Mouse (Mus musculus): ENCODE measurements around the gene Nup107. TPM values are rescaled to one million over a fixed set of nuclear protein-coding genes. Genes with fewer than 3 reads are reported as not detected.

The Nup107 gene
- polyA plus RNA-seq, 1 experiment from 2014 or later, result 106 TPM

DNA sequence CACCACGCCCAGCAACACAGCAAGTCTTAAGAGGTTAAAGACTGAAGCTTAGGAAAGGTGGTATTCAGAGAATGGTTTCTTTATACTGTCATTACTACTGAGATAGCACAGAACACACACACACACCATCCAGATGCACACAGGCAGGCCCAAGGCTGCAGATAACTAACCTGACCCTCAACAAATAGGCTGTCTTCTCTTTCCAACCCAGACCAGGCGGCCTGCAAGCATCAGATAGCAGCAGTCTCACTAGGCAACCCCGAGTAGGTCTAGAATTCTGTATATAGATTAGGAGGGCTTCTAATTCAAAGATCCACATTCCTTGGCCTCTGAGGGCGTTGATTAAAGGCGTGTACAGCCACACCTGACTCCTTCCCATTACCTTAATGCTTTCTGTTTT, 60.3 kb downstream of the Nup107 start:
- H3K4me1 ChIP-seq (ENCODE audit: control insufficient read depth, insufficient read depth, low read length), result no peaks in the 10 kb centered on the region
- WGBS, result 86% methylated on average over 5 of the region's 5 CpGs
- no peak overlapping the region for H3K27ac ChIP-seq (replicated peaks; ENCODE audit: low read depth, low read length)
- no peaks in the 10 kb centered on the region for H3K9me3 ChIP-seq (ENCODE audit: control insufficient read depth, low read length)
- H3K27me3 ChIP-seq (ENCODE audit: control insufficient read depth, insufficient read depth, low read length), result no peaks in the 10 kb centered on the region
- no peak overlapping the region for H3K4me3 ChIP-seq (ENCODE audit: low read depth, low read length)
- H3K9ac ChIP-seq (ENCODE audit: low read length), result no peak overlapping the region
- no peak overlapping the region for H3K4me2 ChIP-seq (ENCODE audit: low read depth, severe bottlenecking)
- H3K36me3 ChIP-seq (ENCODE audit: control insufficient read depth, insufficient read depth, low read length), result no peaks in the 10 kb centered on the region; the same call in 1 of the 2 replicates
- no peak for ATAC-seq (ENCODE audit: insufficient number of reproducible peaks, low FRiP score, low TSS enrichment, low read depth)
- DNase-seq (ENCODE audit: low spot score), result no peak

DNA sequence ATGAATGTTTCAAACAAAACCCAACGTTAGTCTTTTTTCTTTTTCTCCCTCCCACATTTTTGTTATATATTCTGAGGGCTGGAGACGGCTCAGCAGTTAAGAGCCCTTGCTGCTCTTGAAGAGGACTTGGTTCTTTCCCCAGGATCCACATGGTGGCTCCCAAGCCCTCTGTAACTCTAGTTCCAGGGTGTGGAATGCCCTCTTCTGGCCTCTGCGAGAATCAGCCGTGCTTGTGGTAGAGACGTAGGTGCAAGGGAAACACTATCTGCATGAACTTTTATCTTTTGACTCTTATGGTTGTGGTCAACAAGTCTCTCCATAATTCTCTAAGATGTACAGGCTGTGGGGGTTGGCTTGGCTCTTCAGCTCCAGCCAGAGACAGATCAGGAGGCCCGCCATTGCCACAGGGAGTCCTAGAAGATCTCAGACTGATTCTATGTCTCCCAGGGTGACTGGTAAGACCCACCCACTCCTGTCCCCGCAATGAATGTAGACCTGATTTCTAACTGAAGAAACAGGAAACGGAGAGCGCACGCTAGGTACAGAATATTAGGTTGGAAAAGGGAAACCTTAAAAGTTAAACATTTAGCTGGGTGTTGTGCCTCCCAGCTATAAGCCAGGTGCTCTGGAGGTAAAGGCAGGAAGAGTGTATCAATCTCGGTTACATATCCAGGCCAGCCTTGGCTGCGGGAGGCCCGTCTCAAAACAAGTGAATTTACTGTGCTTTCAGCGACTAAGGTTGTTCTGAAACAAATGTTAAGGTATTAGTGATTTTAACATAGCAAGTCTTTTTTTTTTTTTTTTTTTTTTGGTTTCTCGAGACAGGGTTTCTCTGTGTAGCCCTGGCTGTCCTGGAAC, 61.0 kb downstream of the Nup107 start:
- Histone ChIP-seq H3K4me1 (ENCODE audit: control insufficient read depth, insufficient read depth, low read length) (no peaks in the 10 kb centered on the region), H3K27me3 (ENCODE audit: control insufficient read depth, insufficient read depth, low read length) (no peaks in the 10 kb centered on the region), H3K27ac (replicated peaks; ENCODE audit: low read depth, low read length) (no peak overlapping the region), H3K4me3 (ENCODE audit: low read depth, low read length) (no peak overlapping the region), H3K9ac (ENCODE audit: low read length) (no peak overlapping the region), H3K4me2 (ENCODE audit: low read depth, severe bottlenecking) (no peak overlapping the region), H3K9me3 (ENCODE audit: control insufficient read depth, low read length) (no peaks in the 10 kb centered on the region), H3K36me3 (ENCODE audit: control insufficient read depth, insufficient read depth, low read length) (no peaks in the 10 kb centered on the region; the same call in 1 of the 2 replicates)
- ATAC-seq (ENCODE audit: insufficient number of reproducible peaks, low FRiP score, low TSS enrichment, low read depth), result no peak
- peak; percentile 34 for DNase-seq (ENCODE audit: low spot score)
- 60% methylated on average over 14 of the region's 15 CpGs for WGBS

DNA sequence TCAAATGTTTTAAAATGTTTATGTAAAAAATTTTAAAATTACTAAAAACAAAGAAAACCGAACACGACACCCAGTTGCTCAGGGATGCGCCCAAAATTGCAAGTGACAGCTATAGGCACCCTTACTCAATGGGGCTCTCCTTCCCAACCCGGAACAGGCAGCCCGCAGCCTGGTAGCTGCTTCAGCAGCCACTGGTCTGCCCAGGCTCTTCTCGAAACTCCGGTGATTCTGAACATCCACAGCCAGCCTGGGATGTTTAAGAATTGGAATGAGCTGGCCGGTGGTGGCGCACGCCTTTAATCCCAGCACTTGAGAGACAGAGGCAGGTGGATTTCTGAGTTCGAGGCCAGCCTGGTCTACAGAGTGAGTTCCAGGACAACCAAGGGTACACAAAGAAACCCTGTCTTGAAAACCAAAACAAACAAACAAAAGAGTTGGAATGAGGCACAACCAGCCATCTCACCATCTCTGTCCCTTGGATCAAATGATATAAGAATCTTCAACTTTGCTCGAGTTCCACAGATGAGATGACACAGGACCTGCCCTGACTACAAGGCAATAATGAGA, 61.8 kb downstream of the Nup107 start:
- ATAC-seq (ENCODE audit: insufficient number of reproducible peaks, low FRiP score, low TSS enrichment, low read depth), result no peak
- WGBS, result 91% methylated on average over 12 of the region's 12 CpGs
- no peak overlapping the region for H3K4me3 ChIP-seq (ENCODE audit: low read depth, low read length)
- no peaks in the 10 kb centered on the region for H3K4me1 ChIP-seq (ENCODE audit: control insufficient read depth, insufficient read depth, low read length)
- H3K27me3 ChIP-seq (ENCODE audit: control insufficient read depth, insufficient read depth, low read length), result no peaks in the 10 kb centered on the region
- H3K27ac ChIP-seq (replicated peaks; ENCODE audit: low read depth, low read length), result no peak overlapping the region
- H3K9ac ChIP-seq (ENCODE audit: low read length), result no peak overlapping the region
- H3K4me2 ChIP-seq (ENCODE audit: low read depth, severe bottlenecking), result no peak overlapping the region
- no peaks in the 10 kb centered on the region for H3K9me3 ChIP-seq (ENCODE audit: control insufficient read depth, low read length)
- no peak for DNase-seq (ENCODE audit: low spot score)
- H3K36me3 ChIP-seq (ENCODE audit: control insufficient read depth, insufficient read depth, low read length), result no peaks in the 10 kb centered on the region

DNA sequence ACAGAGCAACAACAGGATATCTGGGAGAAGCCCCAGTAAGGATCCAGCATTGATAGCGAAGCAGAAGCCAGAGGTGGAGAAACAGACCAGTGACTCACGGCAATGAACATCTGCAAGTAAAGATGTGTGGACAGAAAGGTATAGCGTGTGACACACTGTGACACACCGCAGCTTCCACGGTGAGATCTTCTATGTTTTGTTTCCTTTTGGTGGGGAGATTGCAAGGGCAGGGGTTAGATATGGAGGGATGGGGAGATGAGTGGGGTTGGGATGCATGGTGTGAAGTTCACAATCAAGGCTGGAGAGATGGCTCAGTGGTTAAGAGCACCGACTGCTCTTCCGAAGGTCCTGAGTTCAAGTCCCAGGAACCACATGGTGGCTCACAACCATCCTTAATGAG, 62.4 kb downstream of the Nup107 start:
- H3K4me1 ChIP-seq (ENCODE audit: control insufficient read depth, insufficient read depth, low read length), result no peaks in the 10 kb centered on the region
- H3K4me2 ChIP-seq (ENCODE audit: low read depth, severe bottlenecking), result no peak overlapping the region
- H3K4me3 ChIP-seq (ENCODE audit: low read depth, low read length), result no peak overlapping the region
- no peaks in the 10 kb centered on the region for H3K9me3 ChIP-seq (ENCODE audit: control insufficient read depth, low read length)
- ATAC-seq (ENCODE audit: insufficient number of reproducible peaks, low FRiP score, low TSS enrichment, low read depth) (no peak), DNase-seq (ENCODE audit: low spot score) (no peak)
- no peak overlapping the region for H3K27ac ChIP-seq (replicated peaks; ENCODE audit: low read depth, low read length)
- H3K27me3 ChIP-seq (ENCODE audit: control insufficient read depth, insufficient read depth, low read length), result no peaks in the 10 kb centered on the region
- 95% methylated on average over 7 of the region's 7 CpGs for WGBS
- H3K9ac ChIP-seq (ENCODE audit: low read length), result no peak overlapping the region
- H3K36me3 ChIP-seq (ENCODE audit: control insufficient read depth, insufficient read depth, low read length), result no peaks in the 10 kb centered on the region

DNA sequence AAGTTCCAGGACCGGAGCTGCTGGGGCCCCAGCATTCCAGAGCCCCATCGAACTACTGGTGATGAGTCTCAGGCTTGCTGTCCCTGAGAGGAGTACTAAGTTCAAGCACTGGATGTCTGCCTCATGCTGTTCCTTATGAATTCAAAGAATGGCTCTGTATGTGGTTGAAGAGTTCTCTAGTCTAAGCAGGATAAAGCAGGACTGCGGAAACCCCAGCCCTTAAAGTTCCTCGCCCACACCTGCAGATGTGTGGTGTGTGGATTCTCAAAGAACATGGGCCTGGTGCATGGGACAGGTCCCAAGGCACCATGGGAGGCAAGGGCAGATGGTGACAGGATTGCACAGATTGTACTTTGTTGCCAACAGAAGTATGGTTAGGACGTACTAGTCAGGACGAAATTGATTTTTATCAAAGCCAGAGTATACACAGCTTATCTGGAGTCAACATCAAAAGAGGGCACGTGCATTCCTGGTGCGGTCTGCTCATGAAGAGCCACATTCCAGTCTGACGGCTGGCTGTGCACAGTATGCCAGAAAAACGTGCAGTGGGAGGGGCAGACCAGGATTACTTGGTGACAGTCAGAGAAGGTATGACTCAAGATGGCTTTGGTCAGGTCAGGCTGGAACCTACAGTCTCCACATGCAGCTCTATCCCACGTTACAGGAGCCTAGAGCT, 63.2 kb downstream of the Nup107 start:
- 74% methylated on average over 11 of the region's 11 CpGs for WGBS
- no peaks in the 10 kb centered on the region for H3K27me3 ChIP-seq (ENCODE audit: control insufficient read depth, insufficient read depth, low read length)
- H3K27ac ChIP-seq (replicated peaks; ENCODE audit: low read depth, low read length), result no peak overlapping the region
- DNase-seq (ENCODE audit: low spot score), result no peak
- no peak overlapping the region for H3K4me3 ChIP-seq (ENCODE audit: low read depth, low read length)
- no peaks in the 10 kb centered on the region for H3K36me3 ChIP-seq (ENCODE audit: control insufficient read depth, insufficient read depth, low read length)
- H3K4me2 ChIP-seq (ENCODE audit: low read depth, severe bottlenecking), result no peak overlapping the region
- no peak overlapping the region for H3K9ac ChIP-seq (ENCODE audit: low read length)
- H3K9me3 ChIP-seq (ENCODE audit: control insufficient read depth, low read length), result no peaks in the 10 kb centered on the region
- no peak for ATAC-seq (ENCODE audit: insufficient number of reproducible peaks, low FRiP score, low TSS enrichment, low read depth)
- H3K4me1 ChIP-seq (ENCODE audit: control insufficient read depth, insufficient read depth, low read length), result no peaks in the 10 kb centered on the region

DNA sequence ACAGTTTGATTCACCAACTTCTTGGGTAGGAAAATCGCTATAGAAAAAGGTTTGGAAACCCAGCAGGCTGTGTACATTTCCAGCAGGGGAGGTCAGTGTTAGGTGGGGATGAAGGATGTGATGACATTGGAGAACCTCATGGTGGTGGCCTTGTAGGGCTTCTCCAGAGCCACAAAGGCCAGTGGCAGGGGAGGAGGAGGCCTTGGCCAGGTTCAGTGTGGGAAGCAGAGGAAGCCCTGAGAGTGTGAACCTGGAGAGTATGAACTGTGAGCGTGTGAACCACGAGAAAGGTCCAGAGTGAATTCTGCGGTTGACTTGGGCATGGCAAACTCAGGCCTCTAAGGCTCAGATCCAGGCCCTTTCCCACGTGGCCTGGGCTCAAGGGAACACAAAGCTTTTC, 63.9 kb downstream of the Nup107 start:
- Histone ChIP-seq H3K27me3 (ENCODE audit: control insufficient read depth, insufficient read depth, low read length) (no peaks in the 10 kb centered on the region), H3K4me3 (ENCODE audit: low read depth, low read length) (no peak overlapping the region), H3K4me1 (ENCODE audit: control insufficient read depth, insufficient read depth, low read length) (no peaks in the 10 kb centered on the region), H3K9me3 (ENCODE audit: control insufficient read depth, low read length) (no peaks in the 10 kb centered on the region), H3K9ac (ENCODE audit: low read length) (no peak overlapping the region), H3K36me3 (ENCODE audit: control insufficient read depth, insufficient read depth, low read length) (no peaks in the 10 kb centered on the region), H3K27ac (replicated peaks; ENCODE audit: low read depth, low read length) (no peak overlapping the region), H3K4me2 (ENCODE audit: low read depth, severe bottlenecking) (no peak overlapping the region)
- 81% methylated on average over 5 of the region's 5 CpGs for WGBS
- no peak for ATAC-seq (ENCODE audit: insufficient number of reproducible peaks, low FRiP score, low TSS enrichment, low read depth)
- no peak for DNase-seq (ENCODE audit: low spot score)

DNA sequence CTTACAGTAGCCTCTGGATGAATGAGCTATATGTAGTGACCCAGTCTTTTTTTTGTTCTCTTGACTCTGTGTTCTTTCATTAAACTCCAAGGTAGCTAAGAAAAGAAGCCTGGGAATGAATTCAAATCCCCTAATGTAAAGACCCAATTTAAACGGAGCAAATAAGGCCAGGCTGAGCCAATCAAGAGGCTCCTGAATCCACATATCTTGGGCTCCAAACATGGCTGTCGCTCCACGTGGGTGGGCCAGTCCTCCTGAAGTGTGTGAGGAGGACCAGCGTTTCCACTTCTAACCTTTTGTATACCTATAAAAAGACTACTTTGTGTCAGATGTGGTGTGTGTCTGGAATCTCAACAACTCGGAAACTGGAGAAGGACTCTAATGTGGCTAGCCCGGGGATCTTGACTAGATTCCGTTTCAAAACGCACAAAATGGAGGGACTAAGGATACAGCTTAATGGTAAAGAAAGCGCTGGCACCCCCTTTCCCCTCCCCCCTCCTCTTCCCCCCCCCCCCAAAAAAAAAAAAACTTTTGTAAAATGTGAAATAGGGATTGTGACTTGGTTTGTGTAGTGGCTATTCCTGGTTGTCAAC, 64.9 kb downstream of the Nup107 start:
- H3K36me3 ChIP-seq (ENCODE audit: control insufficient read depth, insufficient read depth, low read length), result no peaks in the 10 kb centered on the region
- no peak overlapping the region for H3K4me2 ChIP-seq (ENCODE audit: low read depth, severe bottlenecking)
- H3K27me3 ChIP-seq (ENCODE audit: control insufficient read depth, insufficient read depth, low read length), result no peaks in the 10 kb centered on the region
- H3K27ac ChIP-seq (replicated peaks; ENCODE audit: low read depth, low read length), result no peak overlapping the region
- no peak overlapping the region for H3K9ac ChIP-seq (ENCODE audit: low read length)
- DNase-seq (ENCODE audit: low spot score) (no peak), ATAC-seq (ENCODE audit: insufficient number of reproducible peaks, low FRiP score, low TSS enrichment, low read depth) (no peak)
- WGBS, result 82% methylated on average over 9 of the region's 9 CpGs
- H3K4me1 ChIP-seq (ENCODE audit: control insufficient read depth, insufficient read depth, low read length), result no peaks in the 10 kb centered on the region
- H3K4me3 ChIP-seq (ENCODE audit: low read depth, low read length), result no peak overlapping the region
- no peaks in the 10 kb centered on the region for H3K9me3 ChIP-seq (ENCODE audit: control insufficient read depth, low read length)

DNA sequence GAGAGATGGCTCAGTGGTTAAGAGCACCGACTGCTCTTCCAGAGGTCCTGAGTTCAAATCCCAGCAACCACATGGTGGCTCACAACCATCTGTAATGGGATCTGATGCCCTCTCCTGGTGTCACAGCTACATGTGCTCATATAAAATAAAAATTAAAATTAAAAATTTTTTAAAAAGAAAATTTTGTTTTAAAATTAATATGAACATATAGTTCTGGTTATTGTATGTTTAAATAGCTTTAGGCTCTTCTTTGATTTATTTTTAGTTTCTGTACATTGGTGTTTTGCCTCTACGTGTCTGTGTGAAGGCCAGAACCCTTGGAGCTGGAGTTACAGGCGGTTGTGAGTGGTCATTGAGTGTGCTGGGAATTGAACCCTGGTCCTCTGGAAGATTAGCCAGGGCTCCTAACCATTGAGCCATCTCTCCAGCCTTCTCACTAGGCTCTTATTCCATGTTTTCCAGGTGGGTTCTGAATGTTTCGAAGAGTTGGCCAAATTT, 65.6 kb downstream of the Nup107 start:
- WGBS, result 95% methylated on average over 4 of the region's 4 CpGs
- ATAC-seq (ENCODE audit: insufficient number of reproducible peaks, low FRiP score, low TSS enrichment, low read depth), result no peak
- Histone ChIP-seq H3K9me3 (ENCODE audit: control insufficient read depth, low read length) (no peaks in the 10 kb centered on the region), H3K4me1 (ENCODE audit: control insufficient read depth, insufficient read depth, low read length) (no peaks in the 10 kb centered on the region), H3K36me3 (ENCODE audit: control insufficient read depth, insufficient read depth, low read length) (no peaks in the 10 kb centered on the region), H3K27ac (replicated peaks; ENCODE audit: low read depth, low read length) (no peak overlapping the region), H3K9ac (ENCODE audit: low read length) (no peak overlapping the region), H3K27me3 (ENCODE audit: control insufficient read depth, insufficient read depth, low read length) (no peaks in the 10 kb centered on the region), H3K4me3 (ENCODE audit: low read depth, low read length) (no peak overlapping the region), H3K4me2 (ENCODE audit: low read depth, severe bottlenecking) (no peak overlapping the region)
- no peak for DNase-seq (ENCODE audit: low spot score)

Data from limb, embryonic 11.5 days (tissue).